Mouse (Mus musculus) activated CD4-positive, CD25-positive, alpha-beta regulatory T cell, adult 4 months (primary cell): ENCODE data around the gene Ppp1r9b. TPM values are rescaled to one million over a fixed set of nuclear protein-coding genes. Genes with fewer than 3 reads are reported as not detected.

ENCODE experiments used
- ATAC-seq: one replicate; pipeline ENCODE4 v1.8.0; 2017
- polyA plus RNA-seq, 2 experiments: library from polyadenylated mRNA; unstranded; fragments of 100-300 nt; shearing (Covaris generic); gene quantifications; one replicate each; pipeline ENCODE4 v1.2.1; 2017

Ppp1r9b gene
- polyA plus RNA-seq, 2 experiments from 2014 or later: 23.1 to 24.0 TPM

GRCm38 (mm10) chr11:94978178-94978915 is 12.5 kb upstream of the Ppp1r9b start:
- no peak for ATAC-seq

GRCm38 (mm10) chr11:94978947-94979346 is 11.9 kb upstream of the Ppp1r9b start:
- peak; percentile 92 for ATAC-seq

GRCm38 (mm10) chr11:94979462-94980179 is 11.2 kb upstream of the Ppp1r9b start:
- no peak for ATAC-seq

GRCm38 (mm10) chr11:94985140-94985539 is 5.7 kb upstream of the Ppp1r9b start:
- no peak for ATAC-seq

- no peak for ATAC-seq
Observed at GRCm38 (mm10) chr11:94985822-94986221, 5.0 kb upstream of the Ppp1r9b start.

- no peak for ATAC-seq
Observed at GRCm38 (mm10) chr11:94986435-94986834, 4.4 kb upstream of the Ppp1r9b start.

- ATAC-seq: no peak
Observed at GRCm38 (mm10) chr11:94987341-94987740, 3.5 kb upstream of the Ppp1r9b start.

GRCm38 (mm10) chr11:94987851-94988250 is 3.0 kb upstream of the Ppp1r9b start:
- no peak for ATAC-seq

- ATAC-seq: no peak
Observed at GRCm38 (mm10) chr11:94988780-94989561, 1.9 kb upstream of the Ppp1r9b start.

- peak; percentile 62 for ATAC-seq
Observed at GRCm38 (mm10) chr11:94989562-94990017, 1.2 kb upstream of the Ppp1r9b start.

GRCm38 (mm10) chr11:94990102-94990748 is 610 bp upstream of the Ppp1r9b start:
- peak; percentile 5 for ATAC-seq

- no peak for ATAC-seq
Observed at GRCm38 (mm10) chr11:94991641-94992479, 1.0 kb downstream of the Ppp1r9b start.

- ATAC-seq: no peak
Observed at GRCm38 (mm10) chr11:94992480-94992753, 1.6 kb downstream of the Ppp1r9b start.

GRCm38 (mm10) chr11:94992754-94993606 is 2.1 kb downstream of the Ppp1r9b start:
- no peak for ATAC-seq

GRCm38 (mm10) chr11:94994208-94994814 is 3.5 kb downstream of the Ppp1r9b start:
- no peak for ATAC-seq

GRCm38 (mm10) chr11:94994947-94995772 is 4.3 kb downstream of the Ppp1r9b start:
- no peak for ATAC-seq

- no peak for ATAC-seq
Observed at GRCm38 (mm10) chr11:94996101-94996500, 5.3 kb downstream of the Ppp1r9b start.

- ATAC-seq: no peak
Observed at GRCm38 (mm10) chr11:94996984-94997383, 6.1 kb downstream of the Ppp1r9b start.

- ATAC-seq: no peak
Observed at GRCm38 (mm10) chr11:94997596-94997995, 6.8 kb downstream of the Ppp1r9b start.
